Mouse (Mus musculus) hindlimb bud, embryonic 11.5 days (tissue): ENCODE data around the gene Sar1a.

Source experiments
- DNase-seq: peaks from one replicate; pipeline ENCODE4 v3.0.0-alpha.2; 2012; ENCODE audit warnings: low read depth, low spot score; ENCODE audit errors: extremely low spot score

Gene Sar1a

DNA sequence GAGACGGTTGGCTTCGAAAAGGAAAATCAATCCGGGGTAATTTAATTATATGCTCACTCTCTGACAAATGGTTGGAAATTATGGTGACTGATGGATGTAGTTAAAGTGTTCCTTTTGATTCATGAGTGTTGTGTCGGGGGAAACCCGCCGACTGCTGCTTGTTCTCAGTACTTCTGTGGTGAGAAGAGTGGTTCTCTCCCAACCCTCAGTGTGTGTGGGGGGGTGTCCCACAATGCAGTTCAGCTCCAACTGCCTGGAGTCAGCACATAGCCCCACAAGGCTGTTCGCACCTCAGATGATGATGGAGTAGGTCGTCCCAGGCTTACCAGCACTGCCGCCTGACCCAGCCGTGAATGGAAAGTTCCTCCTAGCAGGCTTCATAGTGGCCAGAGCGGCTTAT, 49.1 kb downstream of the Sar1a start:
- DNase-seq: no peak

DNA sequence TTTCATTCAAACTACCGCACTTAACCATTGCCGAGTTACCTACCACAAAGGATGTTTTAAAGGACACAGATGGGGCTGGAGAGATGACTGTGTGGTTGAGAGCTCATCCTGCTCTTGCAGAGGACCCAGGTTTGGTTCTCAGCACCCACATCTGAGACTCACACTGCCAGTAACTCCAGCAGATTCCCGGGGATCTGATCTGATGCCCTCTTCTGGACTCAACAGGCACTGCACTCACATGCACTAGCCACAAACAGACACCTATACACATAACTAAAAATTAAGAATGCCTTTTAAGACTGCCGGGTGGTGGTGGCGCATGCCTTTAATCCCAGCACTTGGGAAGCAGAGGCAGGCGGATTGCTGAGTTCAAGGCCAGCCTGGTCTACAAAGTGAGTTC, 50.1 kb downstream of the Sar1a start:
- no peak for DNase-seq

DNA sequence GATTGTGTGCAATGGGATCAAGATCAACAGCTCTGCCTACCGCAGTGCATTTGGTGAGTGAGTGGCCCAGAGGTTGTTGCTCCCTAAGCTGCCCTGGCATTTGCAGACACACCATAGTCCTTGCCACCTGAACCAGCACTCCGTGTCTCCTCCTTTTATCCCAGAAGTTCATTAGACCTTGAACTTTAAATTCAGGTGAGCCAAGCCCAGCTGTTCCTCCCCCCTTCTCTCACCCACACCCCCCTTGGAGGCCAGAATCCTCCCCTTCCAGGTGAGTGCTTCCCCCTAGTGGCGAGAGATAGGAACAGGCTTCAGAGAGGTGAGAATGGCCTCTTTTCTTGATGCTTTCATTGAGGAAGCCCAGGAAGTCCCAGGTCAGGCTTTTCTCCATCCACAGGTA, 54.3 kb downstream of the Sar1a start:
- DNase-seq: peak; percentile 10

DNA sequence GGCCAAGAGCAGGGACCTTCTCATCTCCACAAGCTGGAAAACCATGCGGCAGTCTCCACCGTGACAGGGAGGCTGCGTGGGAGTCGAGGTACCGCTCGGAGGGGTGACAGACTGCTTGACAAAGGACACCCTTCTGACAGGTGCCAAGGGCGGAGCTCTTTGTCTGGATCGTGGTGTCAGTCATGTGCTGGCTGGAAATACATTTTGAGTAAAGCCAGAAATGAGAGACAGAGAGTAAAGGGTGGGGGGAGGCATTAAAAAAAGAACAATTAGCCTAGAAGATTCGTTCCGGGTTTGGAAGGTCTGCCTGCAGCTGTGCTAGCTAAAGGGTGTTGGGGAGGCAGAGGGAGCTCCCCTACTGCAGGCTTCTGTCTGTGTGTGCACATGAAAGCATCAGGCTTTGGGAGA, 56.6 kb downstream of the Sar1a start:
- no peak for DNase-seq

DNA sequence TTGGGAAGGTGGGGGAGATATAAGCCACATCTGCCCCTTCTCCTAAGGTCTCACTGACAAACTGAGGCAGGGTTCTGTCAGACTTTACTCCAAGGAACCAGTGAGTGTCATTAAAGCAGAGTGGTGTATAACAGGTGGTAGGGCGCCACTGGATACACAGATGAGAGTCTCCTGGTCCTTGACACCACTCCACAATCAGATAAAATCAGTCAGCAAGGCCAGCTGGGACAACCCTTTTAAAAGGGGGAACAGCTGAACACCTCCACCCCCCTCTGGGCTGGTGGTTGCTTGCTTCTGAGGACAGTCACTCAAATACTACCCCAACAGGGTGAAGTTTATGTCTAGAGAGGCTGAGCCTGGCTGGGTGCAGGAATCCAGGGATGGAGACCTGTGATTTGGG, 57.4 kb downstream of the Sar1a start:
- no peak for DNase-seq

DNA sequence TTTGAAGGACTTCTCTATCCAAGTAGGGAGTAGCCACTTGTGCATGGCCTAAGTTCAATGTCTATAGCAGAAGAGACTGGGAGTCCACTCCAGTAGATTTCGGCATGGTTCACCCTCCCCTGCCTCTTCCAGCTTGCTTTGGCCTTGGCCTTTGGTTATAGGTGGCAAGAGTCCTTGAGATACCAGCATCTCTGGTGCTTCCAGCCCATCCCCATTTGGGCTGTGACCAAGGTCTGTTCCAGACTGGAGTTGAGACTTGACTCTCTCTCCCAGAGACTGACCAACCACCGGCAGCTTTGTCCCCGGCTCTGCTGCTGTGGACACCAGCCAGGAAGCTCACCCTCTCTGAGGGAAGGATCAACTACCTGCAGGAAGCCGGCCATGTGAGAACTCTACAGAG, 58.0 kb downstream of the Sar1a start:
- DNase-seq: no peak

DNA sequence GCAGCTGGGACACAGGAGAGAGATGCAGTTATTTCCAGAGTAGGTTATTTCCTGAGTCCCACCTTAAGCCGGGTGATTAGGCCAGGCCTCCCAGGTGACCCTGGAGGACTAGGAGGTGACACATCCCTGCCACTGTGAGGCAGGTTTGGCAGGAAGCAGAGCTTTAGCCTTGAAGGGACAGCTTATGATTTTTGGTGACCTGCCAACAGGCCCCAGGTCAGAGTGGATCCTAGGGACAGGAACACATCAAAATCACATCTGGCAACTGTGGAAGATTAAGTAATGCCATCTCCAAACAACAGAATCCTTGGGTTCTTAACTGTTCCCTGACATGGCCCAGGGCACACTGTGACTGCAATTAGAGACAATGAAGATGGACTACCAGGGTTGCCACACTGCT, 61.2 kb downstream of the Sar1a start:
- no peak for DNase-seq

DNA sequence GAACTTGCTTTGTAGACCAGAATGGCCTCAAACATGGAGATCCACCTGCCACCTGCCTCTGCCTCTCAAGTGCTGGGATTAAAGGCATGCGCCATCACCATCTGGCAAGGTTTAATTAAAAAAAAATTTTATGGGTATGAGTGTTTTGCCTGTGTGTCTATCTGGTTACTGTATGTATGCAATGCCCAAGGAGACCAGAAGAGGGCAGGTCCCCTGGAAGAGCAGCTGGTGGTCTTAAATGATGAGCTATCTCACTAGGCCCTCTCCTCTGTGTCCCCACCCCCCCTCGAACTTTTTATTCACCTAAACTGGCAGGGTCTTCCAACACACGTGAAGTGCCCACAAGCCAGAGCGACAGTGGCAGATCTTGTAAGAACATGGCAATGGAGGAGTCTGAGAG, 61.8 kb downstream of the Sar1a start:
- DNase-seq: no peak

DNA sequence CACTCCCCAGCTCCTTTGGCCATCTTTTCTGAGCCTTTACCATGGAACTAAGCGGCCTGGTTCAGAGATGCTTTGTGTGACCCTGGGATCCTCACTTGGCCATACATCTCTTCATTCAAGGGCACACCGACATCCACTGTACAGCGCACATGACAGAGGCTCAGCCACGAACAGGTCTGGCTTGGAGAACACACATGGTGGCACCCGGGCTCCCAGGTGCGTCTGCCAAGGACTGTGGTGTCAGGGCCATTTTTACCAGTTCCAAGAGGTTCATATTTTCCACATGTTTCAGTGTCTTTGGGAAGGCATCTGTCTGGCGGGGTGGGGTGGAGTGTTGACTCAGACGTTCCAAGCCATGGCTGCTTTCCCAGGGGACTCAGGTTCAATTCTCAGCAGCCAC, 62.2 kb downstream of the Sar1a start:
- no peak for DNase-seq
